Mouse (Mus musculus): ENCODE measurements around the gene Gm42421. TPM values are rescaled to one million over a fixed set of nuclear protein-coding genes. Genes with fewer than 3 reads are reported as not detected.

Gene Gm42421
- 1 to 10 TPM in 3 of 4 experiments, under 1 TPM in 1; 0.91 to 2.3 (median 1.6) TPM for total RNA-seq (2022)

GRCm38 (mm10) chr5:143927875-143928274 lies at the start of gene Gm42421:
Gene Gm42421 (plus strand): TSS chr5:143928175.
- no peak for DNase-seq (ENCODE audit: low spot score in 2 of 2)

GRCm38 (mm10) chr5:143885274-143885673 lies 42.7 kb upstream of the Gm42421 start:
- DNase-seq (ENCODE audit: low spot score in 2 of 2): no peak

DNA sequence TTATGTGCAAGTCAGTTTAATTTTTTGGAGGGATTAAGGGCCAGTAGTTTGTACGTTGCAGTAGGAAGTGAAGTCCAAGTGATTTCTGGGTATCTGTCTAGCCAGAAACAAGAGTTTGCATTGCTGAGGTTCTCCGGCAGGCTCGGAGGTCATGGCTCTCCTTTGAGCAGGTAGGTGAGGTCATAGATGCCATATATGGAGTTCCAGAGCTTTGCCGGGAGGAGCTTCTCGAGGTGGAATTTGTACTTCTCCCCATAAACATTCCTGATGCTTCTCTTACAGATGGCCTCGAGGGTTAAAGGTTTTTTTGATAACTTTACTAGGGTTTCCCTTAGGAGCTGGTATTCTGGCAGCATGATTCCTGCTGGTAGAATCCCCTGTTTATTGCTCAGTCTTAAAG lies 37.2 kb upstream of the Gm42421 start:
- no peak for DNase-seq (ENCODE audit: low spot score in 2 of 2)

DNA sequence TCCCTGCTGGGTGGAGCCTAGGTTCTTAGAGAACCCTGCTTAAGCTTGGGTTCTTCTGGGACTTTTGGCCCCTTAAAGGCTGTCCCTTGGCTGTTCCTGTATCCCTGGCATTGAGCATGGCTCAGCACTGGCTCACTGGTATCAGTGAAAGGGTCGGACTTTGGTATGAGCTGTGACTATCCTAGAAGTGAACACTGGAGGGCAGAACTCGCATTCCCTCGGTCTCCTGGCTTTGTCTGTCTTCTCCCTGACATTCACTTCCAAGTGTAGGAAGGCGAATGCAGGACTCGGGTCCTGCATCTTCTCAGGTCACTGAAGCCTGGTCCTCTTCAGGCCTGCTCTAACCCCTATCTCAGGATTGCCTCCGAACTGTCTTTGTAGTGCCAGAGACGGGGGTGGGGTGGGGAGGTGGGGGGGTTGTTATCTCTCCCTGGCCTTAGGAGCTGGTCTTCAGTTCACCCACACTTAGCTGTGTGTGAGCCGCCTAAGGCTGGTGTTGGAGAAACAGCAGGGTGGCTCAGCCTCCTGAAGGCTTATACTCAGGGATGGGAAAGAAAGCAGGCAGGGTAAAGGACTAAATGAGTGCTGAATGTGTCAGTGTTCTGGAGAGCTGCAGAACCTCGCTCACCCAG lies 35.6 kb upstream of the Gm42421 start:
- no peak for DNase-seq (ENCODE audit: low spot score in 2 of 2)

DNA sequence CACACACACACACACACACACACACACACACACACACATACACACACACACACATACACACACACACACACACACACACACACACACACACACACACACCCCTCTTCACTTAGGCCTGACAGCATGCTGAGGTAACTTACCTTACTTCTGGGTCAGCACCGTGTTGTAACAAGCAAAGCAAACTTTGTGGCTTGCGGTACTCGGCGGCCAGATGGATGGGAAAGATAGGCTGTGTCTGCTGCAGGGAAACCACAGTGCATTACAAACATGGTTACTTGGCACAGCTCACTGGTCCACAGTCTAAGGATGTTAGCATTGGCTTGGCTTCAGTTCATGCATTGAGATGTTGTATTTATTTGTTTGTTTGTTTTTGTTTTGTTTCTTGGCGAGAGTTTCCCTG lies 34.6 kb upstream of the Gm42421 start:
- DNase-seq (ENCODE audit: low spot score in 2 of 2): no peak

- DNase-seq (ENCODE audit: low spot score in 2 of 2): no peak
Measured at GRCm38 (mm10) chr5:143897635-143898330, 30.2 kb upstream of the Gm42421 start, which contains the start of gene Ankrd61. Gene Ankrd61 (minus strand): TSS chr5:143897685.

GRCm38 (mm10) chr5:143902111-143902510 lies 25.9 kb upstream of the Gm42421 start:
- DNase-seq (ENCODE audit: low spot score in 2 of 2): peak in 1 of 2 experiments; percentile 20

GRCm38 (mm10) chr5:143903813-143904212 lies 24.2 kb upstream of the Gm42421 start:
- DNase-seq (ENCODE audit: low spot score in 2 of 2): no peak

- no peak for DNase-seq (ENCODE audit: low spot score in 2 of 2)
Measured at GRCm38 (mm10) chr5:143906429-143906828, 21.5 kb upstream of the Gm42421 start.

- DNase-seq (ENCODE audit: low spot score in 2 of 2): no peak
Measured at GRCm38 (mm10) chr5:143908926-143909325, 19.0 kb upstream of the Gm42421 start.

- peak; percentile 90 to 98 for DNase-seq (ENCODE audit: low spot score in 2 of 2)
Measured at GRCm38 (mm10) chr5:143909417-143910400, 18.3 kb upstream of the Gm42421 start, which contains the start of the genes Aimp2 and Pms2. Gene Aimp2 (minus strand): TSS chr5:143909847. Gene Pms2 (plus strand): TSS chr5:143909964.

- no peak for DNase-seq (ENCODE audit: low spot score in 2 of 2)
Measured at GRCm38 (mm10) chr5:143916221-143916620, 11.8 kb upstream of the Gm42421 start.

DNA sequence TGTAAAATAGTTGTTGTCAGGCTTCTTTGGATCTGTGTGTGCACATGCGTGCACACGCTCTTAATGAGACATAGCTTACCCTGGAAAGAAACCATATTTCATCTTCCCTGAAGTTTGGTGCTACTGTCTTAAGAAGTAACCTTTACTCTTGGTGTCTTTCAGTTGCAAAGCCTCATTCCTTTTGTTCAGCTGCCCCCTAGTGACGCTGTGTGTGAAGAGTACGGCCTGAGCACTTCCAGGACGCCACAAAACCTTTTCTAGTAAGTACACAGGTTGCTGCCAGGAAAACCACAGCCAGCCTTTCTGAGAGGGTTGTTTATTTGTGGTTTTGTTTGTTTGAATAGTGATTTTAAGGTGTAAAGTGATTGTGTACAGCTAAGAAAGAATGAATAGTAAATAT lies 10.6 kb upstream of the Gm42421 start:
- no peak for DNase-seq (ENCODE audit: low spot score in 2 of 2)

GRCm38 (mm10) chr5:143918120-143918519 lies 9.9 kb upstream of the Gm42421 start:
- no peak for DNase-seq (ENCODE audit: low spot score in 2 of 2)

DNA sequence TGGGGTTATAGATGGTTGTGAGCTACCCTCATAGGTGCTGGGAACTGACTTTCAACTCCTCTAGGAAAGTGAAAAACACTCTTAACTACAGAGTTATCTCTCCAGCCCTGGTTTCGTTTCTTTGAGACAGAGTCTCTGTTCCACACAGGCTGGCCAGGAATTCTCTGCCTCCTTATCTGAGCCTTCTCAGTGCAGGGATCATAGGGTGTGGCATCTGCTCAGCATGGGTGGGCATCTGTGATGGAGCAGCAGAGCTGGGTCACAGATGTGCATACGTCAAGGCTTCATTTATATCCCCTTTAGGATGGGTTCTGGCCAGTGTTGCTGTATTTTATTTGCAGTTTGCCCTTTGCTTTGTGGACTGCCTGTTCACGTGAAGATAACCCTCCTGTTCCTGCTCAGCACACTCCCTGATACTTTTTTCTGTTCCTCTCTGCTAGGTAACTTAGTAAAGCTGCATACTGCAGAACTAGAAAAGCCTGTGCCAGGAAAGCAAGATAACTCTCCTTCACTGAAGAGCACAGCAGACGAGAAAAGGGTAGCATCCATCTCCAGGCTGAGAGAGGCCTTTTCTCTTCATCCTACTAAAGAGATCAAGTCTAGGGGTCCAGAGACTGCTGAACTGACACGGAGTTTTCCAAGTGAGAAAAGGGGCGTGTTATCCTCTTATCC lies 3.1 kb upstream of the Gm42421 start:
- DNase-seq (ENCODE audit: low spot score in 2 of 2): no peak

GRCm38 (mm10) chr5:143929291-143929690 lies 1.3 kb downstream of the Gm42421 start:
- no peak for DNase-seq (ENCODE audit: low spot score in 2 of 2)

DNA sequence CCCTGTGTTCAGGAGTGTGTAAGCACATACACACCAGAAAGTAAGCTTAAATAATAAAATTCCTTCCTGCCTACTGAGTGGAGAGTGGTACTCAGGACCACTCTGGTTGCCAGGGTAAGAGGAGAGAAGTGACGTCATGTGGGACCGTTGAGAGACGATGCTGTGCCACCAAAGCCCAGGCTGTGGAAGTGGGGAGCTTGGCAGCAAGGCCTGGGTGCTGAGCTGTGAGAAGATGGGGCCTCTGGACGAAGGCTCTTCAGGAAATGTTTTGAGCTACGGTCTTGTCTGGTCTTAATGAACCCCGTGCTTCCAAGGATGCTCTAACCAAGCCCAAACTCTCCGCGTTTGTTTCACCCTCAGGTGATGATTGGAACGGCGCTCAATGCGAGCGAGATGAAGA lies 2.7 kb downstream of the Gm42421 start:
- no peak for DNase-seq (ENCODE audit: low spot score in 2 of 2)

GRCm38 (mm10) chr5:143931863-143932580 lies 4.0 kb downstream of the Gm42421 start:
- DNase-seq (ENCODE audit: low spot score in 2 of 2): no peak

- DNase-seq (ENCODE audit: low spot score in 2 of 2): no peak
Measured at GRCm38 (mm10) chr5:143932831-143933230, 4.9 kb downstream of the Gm42421 start, which contains the start of gene Rsph10b. Gene Rsph10b (plus strand): TSS chr5:143933035.

DNA sequence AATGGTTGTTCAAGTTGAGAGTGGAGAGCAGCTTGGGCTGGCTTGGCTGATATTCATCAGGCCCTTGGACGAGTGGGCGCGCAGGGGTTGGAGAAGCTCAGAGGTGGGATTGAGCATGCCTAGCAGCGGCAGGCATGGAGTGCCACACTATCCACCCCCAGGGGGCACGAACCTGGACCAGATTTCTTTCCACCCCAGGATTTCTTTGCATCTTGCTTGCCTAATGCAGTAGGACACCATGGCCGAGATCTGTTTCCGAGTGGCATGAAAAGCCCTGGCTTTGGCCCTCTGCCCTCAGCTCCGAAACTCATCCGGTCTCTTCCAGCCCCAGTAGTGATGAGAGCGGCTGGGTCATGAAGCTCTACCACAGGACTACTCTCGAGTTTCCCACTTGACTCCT lies 5.4 kb downstream of the Gm42421 start:
- DNase-seq (ENCODE audit: low spot score in 2 of 2): no peak

Data from left cerebral cortex, adult 8-10 months (tissue).